Mouse (Mus musculus) midbrain, embryonic 10.5 days (tissue): Measurements from ENCODE around the gene Fam122b. TPM values are rescaled to one million over a fixed set of nuclear protein-coding genes. Genes with fewer than 3 reads are reported as not detected.

ENCODE experiments used
- DNase-seq: peaks from one replicate; pipeline ENCODE4 v3.0.0-alpha.2; 2017; ENCODE audit warnings: low spot score
- H3K27ac ChIP-seq: fragments of 300-500 bp; sonication (generic); replicated peaks from 2 replicates; pipeline ENCODE4 v1.5.1; 2016; ENCODE audit warnings: mild to moderate bottlenecking
- H3K27me3 ChIP-seq: fragments of 300-500 bp; sonication (generic); 2 replicates; pipeline ENCODE4 v1.6.1; 2016; ENCODE audit warnings: low read depth, mild to moderate bottlenecking; ENCODE audit not compliant: poor library complexity, severe bottlenecking
- H3K36me3 ChIP-seq: fragments of 300-500 bp; sonication (generic); 2 replicates; pipeline ENCODE4 v1.6.1; 2016; ENCODE audit warnings: mild to moderate bottlenecking, moderate library complexity
- H3K4me1 ChIP-seq: fragments of 300-500 bp; sonication (generic); 2 replicates; pipeline ENCODE4 v1.6.1; 2016
- H3K4me3 ChIP-seq: fragments of 300-500 bp; sonication (generic); 2 replicates; pipeline ENCODE4 v1.5.1; 2016; ENCODE audit warnings: mild to moderate bottlenecking, moderate library complexity
- H3K9me3 ChIP-seq: fragments of 300-500 bp; sonication (generic); replicated peaks from 2 replicates; pipeline ENCODE4 v1.6.1; 2016; ENCODE audit warnings: mild to moderate bottlenecking
- WGBS: fragments of 180-500 bp; shearing (Covaris S2); methylation state at CpG from one replicate; pipeline ENCODE4 v1.1.7; 2016; 5-methylcytosine and 5-hydroxymethylcytosine counted together
- polyA plus RNA-seq: library from polyadenylated mRNA; unstranded; fragments of >200 nt; fragmentation: Nextera tagmentation; extraction: Ambion mirVana; gene quantifications from 2 replicates; pipeline ENCODE4 v1.2.1, GENCODE M21; 2016

Fam122b gene
- polyA plus RNA-seq, 1 experiment from 2014 or later: 6.5 TPM

GRCm38 (mm10) chrX:53224353-53224944 lies 45.2 kb downstream of the Fam122b start:
- Histone ChIP-seq H3K4me3 (no peak overlapping the region), H3K4me1 (no peaks in the 10 kb centered on the region), H3K27me3 (no peaks in the 10 kb centered on the region), H3K36me3 (no peaks in the 10 kb centered on the region), H3K27ac (no peak overlapping the region), H3K9me3 (no peaks in the 10 kb centered on the region)
- 70% methylated on average over 6 of the region's 6 CpGs for WGBS
- no peak for DNase-seq

- Histone ChIP-seq H3K4me1 (no peaks in the 10 kb centered on the region), H3K27ac (no peak overlapping the region), H3K9me3 (no peaks in the 10 kb centered on the region), H3K4me3 (no peak overlapping the region), H3K36me3 (no peaks in the 10 kb centered on the region), H3K27me3 (no peaks in the 10 kb centered on the region)
- WGBS: 79% methylated on average over 9 of the region's 9 CpGs
- DNase-seq: no peak
Observed at GRCm38 (mm10) chrX:53220855-53221254, 48.8 kb downstream of the Fam122b start.

GRCm38 (mm10) chrX:53214557-53215229 lies 54.9 kb downstream of the Fam122b start:
- H3K36me3 ChIP-seq: no peaks in the 10 kb centered on the region
- peaks cover 11% of the 10 kb centered on the region for H3K4me1 ChIP-seq
- peaks cover 3% of the 10 kb centered on the region; the same call in 1 of the 2 replicates for H3K27me3 ChIP-seq
- H3K27ac ChIP-seq: no peak overlapping the region
- 82% methylated on average over 7 of the region's 7 CpGs for WGBS
- no peak overlapping the region for H3K4me3 ChIP-seq
- DNase-seq: no peak
- no peaks in the 10 kb centered on the region for H3K9me3 ChIP-seq

GRCm38 (mm10) chrX:53213838-53214237 lies 55.8 kb downstream of the Fam122b start:
- no peak for DNase-seq
- Histone ChIP-seq H3K36me3 (no peaks in the 10 kb centered on the region), H3K27me3 (peaks cover 3% of the 10 kb centered on the region; the same call in 1 of the 2 replicates), H3K4me1 (peaks cover 17% of the 10 kb centered on the region), H3K27ac (no peak overlapping the region), H3K4me3 (no peak overlapping the region), H3K9me3 (no peaks in the 10 kb centered on the region)
- WGBS: 65% methylated on average over 2 of the region's 2 CpGs

GRCm38 (mm10) chrX:53212485-53212884 lies 57.1 kb downstream of the Fam122b start:
- WGBS: 55% methylated on average over 9 of the region's 9 CpGs
- no peaks in the 10 kb centered on the region for H3K36me3 ChIP-seq
- no peaks in the 10 kb centered on the region for H3K9me3 ChIP-seq
- no peak overlapping the region for H3K27ac ChIP-seq
- H3K27me3 ChIP-seq: peaks cover 3% of the 10 kb centered on the region; the same call in 1 of the 2 replicates
- no peak overlapping the region for H3K4me3 ChIP-seq
- H3K4me1 ChIP-seq: peaks cover 17% of the 10 kb centered on the region
- no peak for DNase-seq

- no peaks in the 10 kb centered on the region for H3K36me3 ChIP-seq
- H3K9me3 ChIP-seq: no peaks in the 10 kb centered on the region
- WGBS: 56% methylated on average over 7 of the region's 7 CpGs
- no peak overlapping the region for H3K4me3 ChIP-seq
- H3K27ac ChIP-seq: no peak overlapping the region
- no peak for DNase-seq
- H3K4me1 ChIP-seq: peaks cover 17% of the 10 kb centered on the region
- H3K27me3 ChIP-seq: peaks cover 3% of the 10 kb centered on the region; the same call in 1 of the 2 replicates
Observed at GRCm38 (mm10) chrX:53211756-53212483, 57.7 kb downstream of the Fam122b start.

- DNase-seq: no peak
- no peaks in the 10 kb centered on the region for H3K36me3 ChIP-seq
- peaks cover 3% of the 10 kb centered on the region; the same call in 1 of the 2 replicates for H3K27me3 ChIP-seq
- H3K4me3 ChIP-seq: no peak overlapping the region
- no peaks in the 10 kb centered on the region for H3K9me3 ChIP-seq
- WGBS: 57% methylated on average over 7 of the region's 7 CpGs
- peak overlapping the region; percentile 23; the same call in 1 of the 2 replicates for H3K27ac ChIP-seq
- H3K4me1 ChIP-seq: peaks cover 17% of the 10 kb centered on the region
Observed at GRCm38 (mm10) chrX:53209431-53209830, 60.2 kb downstream of the Fam122b start.

- Histone ChIP-seq H3K9me3 (no peaks in the 10 kb centered on the region), H3K4me3 (no peak overlapping the region), H3K4me1 (peaks cover 6% of the 10 kb centered on the region), H3K27ac (no peak overlapping the region), H3K36me3 (no peaks in the 10 kb centered on the region), H3K27me3 (no peaks in the 10 kb centered on the region)
- WGBS: 66% methylated on average over 3 of the region's 3 CpGs
- DNase-seq: no peak
Observed at GRCm38 (mm10) chrX:53204690-53205311, 64.8 kb downstream of the Fam122b start.

- no peaks in the 10 kb centered on the region for H3K27me3 ChIP-seq
- 84% methylated on average over 5 of the region's 5 CpGs for WGBS
- no peaks in the 10 kb centered on the region for H3K4me1 ChIP-seq
- no peak overlapping the region for H3K4me3 ChIP-seq
- no peaks in the 10 kb centered on the region for H3K9me3 ChIP-seq
- DNase-seq: no peak
- H3K36me3 ChIP-seq: no peaks in the 10 kb centered on the region
- no peak overlapping the region for H3K27ac ChIP-seq
Observed at GRCm38 (mm10) chrX:53201616-53202015, 68.0 kb downstream of the Fam122b start.

- DNase-seq: no peak
- Histone ChIP-seq H3K4me1 (no peaks in the 10 kb centered on the region), H3K4me3 (no peak overlapping the region), H3K27ac (no peak overlapping the region), H3K27me3 (no peaks in the 10 kb centered on the region; the same call in 1 of the 2 replicates), H3K36me3 (no peaks in the 10 kb centered on the region), H3K9me3 (no peaks in the 10 kb centered on the region)
- 84% methylated on average over 4 of the region's 4 CpGs for WGBS
Observed at GRCm38 (mm10) chrX:53197681-53198080, 71.9 kb downstream of the Fam122b start.

- Histone ChIP-seq H3K9me3 (no peaks in the 10 kb centered on the region), H3K4me3 (no peak overlapping the region), H3K27me3 (no peaks in the 10 kb centered on the region; the same call in 1 of the 2 replicates), H3K4me1 (no peaks in the 10 kb centered on the region), H3K27ac (no peak overlapping the region), H3K36me3 (no peaks in the 10 kb centered on the region)
- 44% methylated on average over 5 of the region's 5 CpGs for WGBS
- DNase-seq: peak; percentile 26
Observed at GRCm38 (mm10) chrX:53196392-53196791, 73.2 kb downstream of the Fam122b start.
